Mouse (Mus musculus) liver, postnatal 0 days (tissue): ENCODE data around the gene Sp1.

ENCODE experiments used
- CTCF ChIP-seq: sonication (generic); IDR thresholded peaks from 2 replicates; pipeline ENCODE4 v1.5.1; 2016; ENCODE audit warnings: antibody characterized with exemption, low read depth
- EP300 ChIP-seq: IDR thresholded peaks from 2 replicates; pipeline ENCODE4 v1.6.1; 2016; ENCODE audit warnings: antibody characterized with exemption, low read depth, mild to moderate bottlenecking

GRCm38 (mm10) chr15:102471295-102471645 is 65.3 kb downstream of the Sp1 start:
- TF ChIP-seq CTCF (no peak), EP300 (no peak)
